Mouse (Mus musculus): ENCODE measurements around the gene Zfp428. TPM values are rescaled to one million over a fixed set of nuclear protein-coding genes. Genes with fewer than 3 reads are reported as not detected.
A peak's percentile ranks its signal among the peaks of the same experiment; 100 is the strongest.

The Zfp428 gene
- total RNA-seq (2014; rRNA removed; ENCODE audit: low replicate concordance) (24.8 and 36.3 TPM in 2 replicates), polyA plus RNA-seq (2015; fragmentation: Nextera tagmentation; extraction: Ambion mirVana) (39.1 and 39.3 TPM in 2 replicates)

GRCm38 (mm10) chr7:24506838-24507725, at the start of gene Zfp428:
Gene Zfp428, plus strand, starts transcription at chr7:24507006.
- H3K27ac ChIP-seq (ENCODE audit: low read depth) = peak within 1 kb of the TSS; percentile 98
- peak within 1 kb of the TSS; percentile 97 for H3K4me2 ChIP-seq (ENCODE audit: low read depth, low read length)
- peak; percentile 65; the same call in 1 of the 2 replicates for TF ChIP-seq EP300 (IDR thresholded peaks at IDR 0.05; ENCODE audit: low read depth)
- TF ChIP-seq CTCF (IDR thresholded peaks at IDR 0.05; ENCODE audit: low read depth) = no peak
- DNase-seq (ENCODE audit: low spot score) = peak; percentile 79
- no peaks in the 10 kb centered on the region for H3K36me3 ChIP-seq (replicated peaks; ENCODE audit: control insufficient read depth, insufficient read depth, low read length)
- 0 out of 2 replicates have a peak, but pooled peaks cover 9% of the 10 kb centered on the region for H3K27me3 ChIP-seq (ENCODE audit: control insufficient read depth, insufficient read depth, low read length)
- ATAC-seq (ENCODE audit: insufficient read depth, low read depth) = peak; percentile 88
- peak within 1 kb of the TSS; percentile 64 for H3K4me3 ChIP-seq (ENCODE audit: low read depth, low read length)
- peak within 1 kb of the TSS; percentile 90 for H3K9ac ChIP-seq (replicated peaks; ENCODE audit: low read depth, low read length)
- peaks cover 31% of the 10 kb centered on the region for H3K4me1 ChIP-seq (ENCODE audit: control insufficient read depth, insufficient read depth)
- WGBS = under 1% methylated on average over 83 of the region's 84 CpGs
- H3K9me3 ChIP-seq (replicated peaks; ENCODE audit: control insufficient read depth, low read length) = no peaks in the 10 kb centered on the region

- no peaks in the 10 kb centered on the region for H3K27me3 ChIP-seq (ENCODE audit: control insufficient read depth, insufficient read depth, low read length)
- peaks cover 4% of the 10 kb centered on the region; the same call in 1 of the 2 replicates for H3K4me1 ChIP-seq (ENCODE audit: control insufficient read depth, insufficient read depth)
- H3K4me2 ChIP-seq (ENCODE audit: low read depth, low read length) = no peak overlapping the region; the same call in 1 of the 2 replicates
- H3K27ac ChIP-seq (ENCODE audit: low read depth) = peak overlapping the region; percentile 14; the same call in 1 of the 2 replicates
- TF ChIP-seq EP300 (IDR thresholded peaks at IDR 0.05; ENCODE audit: low read depth) (no peak), CTCF (IDR thresholded peaks at IDR 0.05; ENCODE audit: low read depth) (no peak)
- H3K9me3 ChIP-seq (replicated peaks; ENCODE audit: control insufficient read depth, low read length) = no peaks in the 10 kb centered on the region
- DNase-seq (ENCODE audit: low spot score) (no peak), ATAC-seq (ENCODE audit: insufficient read depth, low read depth) (no peak)
- H3K36me3 ChIP-seq (replicated peaks; ENCODE audit: control insufficient read depth, insufficient read depth, low read length) = no peaks in the 10 kb centered on the region
- 63% methylated on average over 8 of the region's 10 CpGs for WGBS
- no peak overlapping the region for H3K9ac ChIP-seq (replicated peaks; ENCODE audit: low read depth, low read length)
- no peak overlapping the region for H3K4me3 ChIP-seq (ENCODE audit: low read depth, low read length)
Observed at GRCm38 (mm10) chr7:24457726-24458370, 49.0 kb upstream of the Zfp428 start.

DNA sequence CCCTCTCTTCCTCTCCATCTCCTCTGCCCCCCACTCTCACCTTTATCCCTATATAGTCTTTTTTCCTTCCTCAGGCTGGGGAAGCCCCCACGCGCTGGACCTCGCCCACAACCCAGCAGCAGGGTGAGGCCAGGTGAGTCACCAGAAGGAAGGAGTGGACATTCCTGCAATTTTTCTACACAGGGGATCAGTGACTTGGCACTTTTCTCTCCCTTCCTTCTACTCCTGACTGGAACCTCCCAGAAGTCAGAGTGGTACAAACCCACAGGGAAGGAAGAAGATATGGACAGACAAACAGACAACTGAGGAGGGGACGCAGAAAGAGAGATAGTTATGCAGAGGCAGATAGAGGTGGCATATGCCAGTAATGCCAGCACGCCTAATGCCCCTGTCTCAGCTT, 47.4 kb upstream of the Zfp428 start:
- Histone ChIP-seq H3K36me3 (replicated peaks; ENCODE audit: control insufficient read depth, insufficient read depth, low read length) (no peaks in the 10 kb centered on the region), H3K9ac (replicated peaks; ENCODE audit: low read depth, low read length) (no peak overlapping the region), H3K4me2 (ENCODE audit: low read depth, low read length) (no peak overlapping the region), H3K27me3 (ENCODE audit: control insufficient read depth, insufficient read depth, low read length) (no peaks in the 10 kb centered on the region; the same call in 1 of the 2 replicates), H3K4me1 (ENCODE audit: control insufficient read depth, insufficient read depth) (peaks cover 4% of the 10 kb centered on the region; the same call in 1 of the 2 replicates), H3K9me3 (replicated peaks; ENCODE audit: control insufficient read depth, low read length) (no peaks in the 10 kb centered on the region), H3K27ac (ENCODE audit: low read depth) (peak overlapping the region; percentile 52), H3K4me3 (ENCODE audit: low read depth, low read length) (no peak overlapping the region)
- no peak for ATAC-seq (ENCODE audit: insufficient read depth, low read depth)
- TF ChIP-seq CTCF (IDR thresholded peaks at IDR 0.05; ENCODE audit: low read depth) (no peak), EP300 (IDR thresholded peaks at IDR 0.05; ENCODE audit: low read depth) (no peak)
- DNase-seq (ENCODE audit: low spot score) = no peak
- 63% methylated on average over 5 of the region's 5 CpGs for WGBS

DNA sequence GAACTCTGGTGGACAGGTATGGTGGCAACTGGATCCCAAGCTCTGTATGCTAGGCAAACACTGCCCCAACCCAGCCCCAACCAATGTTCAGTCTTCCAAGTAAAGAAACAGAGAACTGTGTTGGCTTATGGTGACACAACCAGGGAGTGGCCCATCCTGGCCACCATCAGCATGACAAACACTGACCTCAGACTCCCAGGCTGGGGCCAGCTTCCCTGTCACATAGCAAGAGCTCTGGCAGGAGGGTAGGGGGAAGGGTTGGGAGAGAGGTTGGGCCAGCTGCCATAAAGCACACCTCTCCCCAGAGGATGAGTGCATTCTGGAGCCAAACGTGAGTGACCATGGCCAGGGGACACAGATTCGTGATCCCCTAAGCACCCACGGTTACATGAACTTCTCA, 47.0 kb upstream of the Zfp428 start:
- Histone ChIP-seq H3K36me3 (replicated peaks; ENCODE audit: control insufficient read depth, insufficient read depth, low read length) (no peaks in the 10 kb centered on the region), H3K27me3 (ENCODE audit: control insufficient read depth, insufficient read depth, low read length) (no peaks in the 10 kb centered on the region; the same call in 1 of the 2 replicates), H3K27ac (ENCODE audit: low read depth) (peak overlapping the region; percentile 52), H3K4me1 (ENCODE audit: control insufficient read depth, insufficient read depth) (peaks cover 4% of the 10 kb centered on the region; the same call in 1 of the 2 replicates), H3K9me3 (replicated peaks; ENCODE audit: control insufficient read depth, low read length) (no peaks in the 10 kb centered on the region), H3K4me2 (ENCODE audit: low read depth, low read length) (no peak overlapping the region), H3K4me3 (ENCODE audit: low read depth, low read length) (no peak overlapping the region), H3K9ac (replicated peaks; ENCODE audit: low read depth, low read length) (no peak overlapping the region)
- TF ChIP-seq CTCF (IDR thresholded peaks at IDR 0.05; ENCODE audit: low read depth) (no peak), EP300 (IDR thresholded peaks at IDR 0.05; ENCODE audit: low read depth) (no peak)
- peak; percentile 33 for ATAC-seq (ENCODE audit: insufficient read depth, low read depth)
- WGBS = 37% methylated on average over 3 of the region's 3 CpGs
- DNase-seq (ENCODE audit: low spot score) = peak; percentile 62

- Histone ChIP-seq H3K27me3 (ENCODE audit: control insufficient read depth, insufficient read depth, low read length) (no peaks in the 10 kb centered on the region; the same call in 1 of the 2 replicates), H3K36me3 (replicated peaks; ENCODE audit: control insufficient read depth, insufficient read depth, low read length) (0 out of 2 replicates have a peak, but pooled peaks cover 5% of the 10 kb centered on the region), H3K4me2 (ENCODE audit: low read depth, low read length) (peak overlapping the region; percentile 11; the same call in 1 of the 2 replicates), H3K4me3 (ENCODE audit: low read depth, low read length) (no peak overlapping the region), H3K27ac (ENCODE audit: low read depth) (peak overlapping the region; percentile 51; the same call in 1 of the 2 replicates), H3K9me3 (replicated peaks; ENCODE audit: control insufficient read depth, low read length) (no peaks in the 10 kb centered on the region), H3K4me1 (ENCODE audit: control insufficient read depth, insufficient read depth) (peaks cover 4% of the 10 kb centered on the region; the same call in 1 of the 2 replicates), H3K9ac (replicated peaks; ENCODE audit: low read depth, low read length) (no peak overlapping the region)
- 36% methylated on average over 14 of the region's 14 CpGs for WGBS
- DNase-seq (ENCODE audit: low spot score) (no peak), ATAC-seq (ENCODE audit: insufficient read depth, low read depth) (no peak)
- no peak for TF ChIP-seq CTCF (IDR thresholded peaks at IDR 0.05; ENCODE audit: low read depth)
- TF ChIP-seq EP300 (IDR thresholded peaks at IDR 0.05; ENCODE audit: low read depth) = no peak
Observed at GRCm38 (mm10) chr7:24461376-24462051, 45.3 kb upstream of the Zfp428 start.

Measured in heart, postnatal 0 days (tissue).